Mouse (Mus musculus): Measurements from ENCODE around the gene Adamtsl2. TPM values are rescaled to one million over a fixed set of nuclear protein-coding genes. Genes with fewer than 3 reads are reported as not detected.

Adamtsl2 gene
- polyA plus RNA-seq, 1 experiment, result 0.95 TPM

- TF ChIP-seq POLR2A (IDR thresholded peaks at IDR 0.05; ENCODE audit: low read depth, low read length) (no peak), CTCF (IDR thresholded peaks at IDR 0.05; ENCODE audit: borderline replicate concordance, insufficient read depth, low read length) (no peak)
- H3K4me1 ChIP-seq (ENCODE audit: control insufficient read depth, insufficient read depth, low read length), result no peaks in the 10 kb centered on the region
- H3K4me3 ChIP-seq (ENCODE audit: insufficient read depth, low read length), result no peak overlapping the region
- no peak overlapping the region for H3K27ac ChIP-seq (ENCODE audit: insufficient read depth, low read length)
Measured at GRCm38 (mm10) chr2:27086483-27087010, 7.4 kb downstream of the Adamtsl2 start.

- no peak overlapping the region for H3K4me3 ChIP-seq (ENCODE audit: insufficient read depth, low read length)
- no peak overlapping the region for H3K27ac ChIP-seq (ENCODE audit: insufficient read depth, low read length)
- TF ChIP-seq POLR2A (IDR thresholded peaks at IDR 0.05; ENCODE audit: low read depth, low read length), result no peak
- TF ChIP-seq CTCF (IDR thresholded peaks at IDR 0.05; ENCODE audit: borderline replicate concordance, insufficient read depth, low read length), result no peak
- H3K4me1 ChIP-seq (ENCODE audit: control insufficient read depth, insufficient read depth, low read length), result no peaks in the 10 kb centered on the region
Measured at GRCm38 (mm10) chr2:27087581-27087980, 8.4 kb downstream of the Adamtsl2 start.

- TF ChIP-seq CTCF (IDR thresholded peaks at IDR 0.05; ENCODE audit: borderline replicate concordance, insufficient read depth, low read length), result no peak
- Histone ChIP-seq H3K4me1 (ENCODE audit: control insufficient read depth, insufficient read depth, low read length) (no peaks in the 10 kb centered on the region), H3K27ac (ENCODE audit: insufficient read depth, low read length) (no peak overlapping the region), H3K4me3 (ENCODE audit: insufficient read depth, low read length) (no peak overlapping the region)
Measured at GRCm38 (mm10) chr2:27088071-27088644, 9.0 kb downstream of the Adamtsl2 start.

- Histone ChIP-seq H3K27ac (ENCODE audit: insufficient read depth, low read length) (no peak overlapping the region), H3K4me3 (ENCODE audit: insufficient read depth, low read length) (no peak overlapping the region), H3K4me1 (ENCODE audit: control insufficient read depth, insufficient read depth, low read length) (no peaks in the 10 kb centered on the region)
- TF ChIP-seq POLR2A (IDR thresholded peaks at IDR 0.05; ENCODE audit: low read depth, low read length), result no peak
- no peak for TF ChIP-seq CTCF (IDR thresholded peaks at IDR 0.05; ENCODE audit: borderline replicate concordance, insufficient read depth, low read length)
Measured at GRCm38 (mm10) chr2:27088700-27089099, 9.5 kb downstream of the Adamtsl2 start.

- no peak overlapping the region for H3K27ac ChIP-seq (ENCODE audit: insufficient read depth, low read length)
- TF ChIP-seq CTCF (IDR thresholded peaks at IDR 0.05; ENCODE audit: borderline replicate concordance, insufficient read depth, low read length), result no peak
- no peak for TF ChIP-seq POLR2A (IDR thresholded peaks at IDR 0.05; ENCODE audit: low read depth, low read length)
- no peak overlapping the region for H3K4me3 ChIP-seq (ENCODE audit: insufficient read depth, low read length)
- H3K4me1 ChIP-seq (ENCODE audit: control insufficient read depth, insufficient read depth, low read length), result no peaks in the 10 kb centered on the region
Measured at GRCm38 (mm10) chr2:27089238-27089637, 10.1 kb downstream of the Adamtsl2 start.

- no peak overlapping the region for H3K27ac ChIP-seq (ENCODE audit: insufficient read depth, low read length)
- TF ChIP-seq CTCF (IDR thresholded peaks at IDR 0.05; ENCODE audit: borderline replicate concordance, insufficient read depth, low read length) (no peak), POLR2A (IDR thresholded peaks at IDR 0.05; ENCODE audit: low read depth, low read length) (no peak)
- H3K4me1 ChIP-seq (ENCODE audit: control insufficient read depth, insufficient read depth, low read length), result peaks cover 16% of the 10 kb centered on the region; the same call in 1 of the 2 replicates
- H3K4me3 ChIP-seq (ENCODE audit: insufficient read depth, low read length), result no peak overlapping the region
Measured at GRCm38 (mm10) chr2:27095178-27095577, 16.0 kb downstream of the Adamtsl2 start.

- Histone ChIP-seq H3K4me3 (ENCODE audit: insufficient read depth, low read length) (no peak overlapping the region), H3K4me1 (ENCODE audit: control insufficient read depth, insufficient read depth, low read length) (peaks cover 16% of the 10 kb centered on the region; the same call in 1 of the 2 replicates), H3K27ac (ENCODE audit: insufficient read depth, low read length) (no peak overlapping the region; the same call in 1 of the 2 replicates)
- no peak for TF ChIP-seq CTCF (IDR thresholded peaks at IDR 0.05; ENCODE audit: borderline replicate concordance, insufficient read depth, low read length)
- no peak for TF ChIP-seq POLR2A (IDR thresholded peaks at IDR 0.05; ENCODE audit: low read depth, low read length)
Measured at GRCm38 (mm10) chr2:27096341-27096981, 17.3 kb downstream of the Adamtsl2 start.

- Histone ChIP-seq H3K4me1 (ENCODE audit: control insufficient read depth, insufficient read depth, low read length) (peaks cover 16% of the 10 kb centered on the region; the same call in 1 of the 2 replicates), H3K27ac (ENCODE audit: insufficient read depth, low read length) (peak overlapping the region; percentile 84), H3K4me3 (ENCODE audit: insufficient read depth, low read length) (no peak overlapping the region)
- TF ChIP-seq POLR2A (IDR thresholded peaks at IDR 0.05; ENCODE audit: low read depth, low read length), result no peak
- no peak for TF ChIP-seq CTCF (IDR thresholded peaks at IDR 0.05; ENCODE audit: borderline replicate concordance, insufficient read depth, low read length)
Measured at GRCm38 (mm10) chr2:27097241-27097656, 18.1 kb downstream of the Adamtsl2 start.

- Histone ChIP-seq H3K4me3 (ENCODE audit: insufficient read depth, low read length) (no peak overlapping the region), H3K4me1 (ENCODE audit: control insufficient read depth, insufficient read depth, low read length) (peaks cover 16% of the 10 kb centered on the region; the same call in 1 of the 2 replicates), H3K27ac (ENCODE audit: insufficient read depth, low read length) (no peak overlapping the region)
- TF ChIP-seq CTCF (IDR thresholded peaks at IDR 0.05; ENCODE audit: borderline replicate concordance, insufficient read depth, low read length), result no peak
- TF ChIP-seq POLR2A (IDR thresholded peaks at IDR 0.05; ENCODE audit: low read depth, low read length), result no peak
Measured at GRCm38 (mm10) chr2:27097776-27098175, 18.6 kb downstream of the Adamtsl2 start.

- TF ChIP-seq CTCF (IDR thresholded peaks at IDR 0.05; ENCODE audit: borderline replicate concordance, insufficient read depth, low read length) (no peak), POLR2A (IDR thresholded peaks at IDR 0.05; ENCODE audit: low read depth, low read length) (no peak)
- no peak overlapping the region for H3K27ac ChIP-seq (ENCODE audit: insufficient read depth, low read length)
- H3K4me3 ChIP-seq (ENCODE audit: insufficient read depth, low read length), result no peak overlapping the region
- no peaks in the 10 kb centered on the region for H3K4me1 ChIP-seq (ENCODE audit: control insufficient read depth, insufficient read depth, low read length)
Measured at GRCm38 (mm10) chr2:27103554-27103953, 24.4 kb downstream of the Adamtsl2 start.
